Mouse (Mus musculus) E14TG2a.4 (cell line): ENCODE measurements around the gene Map4.
A peak's percentile ranks its signal among the peaks of the same experiment; 100 is the strongest.

Experiments
- H3K27me3 ChIP-seq: 2 replicates; pipeline ENCODE4 v1.6.1; 2014; ENCODE audit warnings: low read length, control low read depth; ENCODE audit not compliant: insufficient read depth
- H3K36me3 ChIP-seq: 2 replicates; pipeline ENCODE4 v1.6.1; 2014; ENCODE audit warnings: low read length, control low read depth; ENCODE audit not compliant: insufficient read depth
- H3K4me1 ChIP-seq: replicated peaks from 2 replicates; pipeline ENCODE4 v1.6.1; 2014; ENCODE audit warnings: low read depth, low read length, control low read depth
- H3K4me3 ChIP-seq: replicated peaks from 2 replicates; pipeline ENCODE4 v1.5.1; 2014; ENCODE audit warnings: mild to moderate bottlenecking, low read length
- H3K9me3 ChIP-seq: 2 replicates; pipeline ENCODE4 v1.6.1; 2014; ENCODE audit warnings: low read length, control low read depth
- CTCF ChIP-seq: conservative IDR thresholded peaks from 2 replicates; pipeline ENCODE4 v1.5.1; 2014; ENCODE audit warnings: low read length
- NANOG ChIP-seq: IDR thresholded peaks from 2 replicates; pipeline ENCODE4 v1.6.1; 2014; ENCODE audit warnings: borderline replicate concordance, low read length, mixed read lengths
- POU5F1 ChIP-seq: IDR thresholded peaks from 2 replicates; pipeline ENCODE4 v1.6.1; 2014; ENCODE audit warnings: low read length, borderline replicate concordance

The Map4 gene

DNA sequence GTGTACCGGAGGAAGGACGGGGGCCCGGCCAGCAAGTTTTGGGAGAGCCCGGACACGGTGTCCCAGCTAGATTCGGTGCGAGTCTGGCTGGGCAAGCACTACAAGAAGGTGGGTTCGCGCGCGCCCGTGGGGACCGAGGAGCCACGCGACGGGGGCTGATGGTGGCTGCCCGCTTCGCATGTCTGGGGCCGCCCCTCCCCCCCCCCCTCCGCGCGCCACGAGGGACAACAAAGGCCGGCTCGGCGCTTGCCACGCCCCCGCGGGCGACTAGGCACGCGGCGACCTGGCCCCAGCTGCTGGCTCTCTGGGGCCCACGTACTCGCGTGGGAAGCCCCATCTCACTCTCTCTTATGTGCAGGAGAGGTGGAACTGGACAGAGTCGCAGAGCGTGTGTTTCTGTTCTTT lies 200.9 kb downstream of the Map4 start:
- peaks cover 30% of the 10 kb centered on the region for H3K36me3 ChIP-seq
- H3K27me3 ChIP-seq: no peaks in the 10 kb centered on the region
- peak overlapping the region; percentile 92 for H3K4me3 ChIP-seq
- H3K9me3 ChIP-seq: no peaks in the 10 kb centered on the region
- H3K4me1 ChIP-seq: peaks cover 66% of the 10 kb centered on the region
- TF ChIP-seq CTCF: no peak
- no peak for TF ChIP-seq POU5F1
- TF ChIP-seq NANOG: no peak

DNA sequence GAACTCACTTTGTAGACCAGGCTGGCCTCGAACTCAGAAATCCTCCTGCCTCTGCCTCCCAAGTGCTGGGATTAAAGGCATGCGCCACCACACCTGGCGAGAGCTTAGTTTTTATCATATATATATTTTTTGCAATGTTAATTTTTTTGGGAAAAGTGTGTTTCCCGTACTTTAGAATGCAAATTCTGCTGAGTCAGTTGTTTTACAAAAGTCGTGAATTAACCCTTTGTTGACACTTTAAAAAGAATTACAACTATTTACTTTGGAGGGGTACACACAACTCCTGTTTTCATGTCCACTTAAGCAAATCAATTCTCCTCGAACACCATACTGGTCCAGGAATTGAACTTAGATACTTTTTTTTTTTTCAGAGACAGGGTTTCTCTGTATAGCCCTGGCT lies 201.7 kb downstream of the Map4 start:
- Histone ChIP-seq H3K4me3 (peak overlapping the region; percentile 92), H3K9me3 (no peaks in the 10 kb centered on the region), H3K36me3 (peaks cover 37% of the 10 kb centered on the region), H3K27me3 (no peaks in the 10 kb centered on the region), H3K4me1 (peaks cover 66% of the 10 kb centered on the region)
- TF ChIP-seq NANOG (no peak), CTCF (no peak), POU5F1 (no peak)
